Mouse (Mus musculus): ENCODE measurements around the gene Slc25a15. TPM values are rescaled to one million over a fixed set of nuclear protein-coding genes. Genes with fewer than 3 reads are reported as not detected.

Slc25a15 gene
- polyA plus RNA-seq, 1 experiment from 2014 or later, result 24.6 TPM

Other genes with a start within 250 kb of the Slc25a15 start
- 1.4 and 1.5 TPM in 2 replicates for gene Nek3, start 232.2 kb downstream of the Slc25a15 start, polyA plus RNA-seq (2015; fragmentation: Nextera tagmentation; extraction: Ambion mirVana)
- 20.1 and 21.5 TPM in 2 replicates for gene Ckap2, start 212.8 kb downstream of the Slc25a15 start, polyA plus RNA-seq (2015; fragmentation: Nextera tagmentation; extraction: Ambion mirVana)
- 7.0 and 7.6 TPM in 2 replicates for gene Vps36, start 205.8 kb downstream of the Slc25a15 start, polyA plus RNA-seq (2015; fragmentation: Nextera tagmentation; extraction: Ambion mirVana)
- 1.7 and 1.9 TPM in 2 replicates for gene Thsd1, start 171.3 kb downstream of the Slc25a15 start, polyA plus RNA-seq (2015; fragmentation: Nextera tagmentation; extraction: Ambion mirVana)
- gene Tpte, start 115.2 kb downstream of the Slc25a15 start, polyA plus RNA-seq (2015; fragmentation: Nextera tagmentation; extraction: Ambion mirVana), result not detected in 2 replicates
- 24.0 and 25.4 TPM in 2 replicates for gene Mrps31, start 12.8 kb upstream of the Slc25a15 start, polyA plus RNA-seq (2015; fragmentation: Nextera tagmentation; extraction: Ambion mirVana)